Mouse (Mus musculus) embryonic stem cell, embryonic (primary cell): Measurements from ENCODE around the gene Snupn.

ENCODE experiments used
- CTCF ChIA-PET, 4 experiments: fragments of 300-600 bp in 2 of 4; fragments of 350-600 bp in 2 of 4; sonication (Branson Sonifier 250); formaldehyde crosslinking; loops; one replicate each; lab custom pipeline; 2022; ENCODE audit warnings: inconsistent platforms in 2 of 4; lab: Charles Lee
- POLR2A ChIA-PET, 4 experiments: fragments of 300-600 bp in 2 of 4; fragments of 350-600 bp in 2 of 4; sonication (Branson Sonifier 250); formaldehyde crosslinking; loops; one replicate each; lab custom pipeline; 2022; ENCODE audit warnings: antibody characterized with exemption in 4 of 4, inconsistent platforms in 1 of 4; lab: Charles Lee

Snupn gene

GRCm38 (mm10) chr9:57012895-57013294 is 62.2 kb downstream of the Snupn start:
- POLR2A ChIA-PET: interaction anchor here in 3 of 4 experiments (0.7 to 1.4 kb wide), 9 partner anchors 12 to 117 kb away, joined by 3 to 8 read pairs (median 4); partner anchors contain the start of genes Ptpn9 (in 2 of the 3), Imp3 (in 1 of the 3), Man2c1 (in 1 of the 3) and Snupn (in 1 of the 3)
- CTCF ChIA-PET: interaction anchor here in 3 of 4 experiments (0.6 to 1.3 kb wide), 8 partner anchors 10 to 847 kb away, joined by 3 to 5 read pairs (median 3); partner anchors contain the start of genes Man2c1 (in 1 of the 3) and Ptpn9 (in 1 of the 3)

GRCm38 (mm10) chr9:57013756-57014155 is 63.1 kb downstream of the Snupn start:
- CTCF ChIA-PET: interaction anchor here in 1 of 4 experiments (1.2 kb wide), 1 partner anchor 11 kb away, joined by 3 read pairs; no protein-coding TSS in a partner anchor
- POLR2A ChIA-PET: interaction anchor here in 2 of 4 experiments (0.6 to 1.2 kb wide), 2 partner anchors 19 to 1571 kb away, joined by 4 to 7 read pairs; partner anchors contain the start of gene Ptpn9 (in 1 of the 2)

- POLR2A ChIA-PET: interaction anchor here in 1 of 4 experiments (1.4 kb wide), 1 partner anchor 59 kb away, joined by 3 read pairs; no protein-coding TSS in a partner anchor
These were observed 64.1 kb downstream of the Snupn start for GRCm38 (mm10) chr9:57014766-57015165.

GRCm38 (mm10) chr9:57017631-57018030 is 67.0 kb downstream of the Snupn start:
- CTCF ChIA-PET: interaction anchor here in 1 of 4 experiments (0.7 kb wide), 1 partner anchor 61 kb away, joined by 3 read pairs; no protein-coding TSS in a partner anchor
- POLR2A ChIA-PET: interaction anchor here in 1 of 4 experiments (1.0 kb wide), 1 partner anchor 90 kb away, joined by 3 read pairs; the partner anchor contains the start of gene Snx33

More at GRCm38 (mm10) chr9:57014766-57015165, 64.1 kb downstream of the Snupn start:
- CTCF ChIA-PET: interaction anchor here in 1 of 4 experiments (0.5 kb wide), 1 partner anchor 245 kb away, joined by 3 read pairs; no protein-coding TSS in a partner anchor

GRCm38 (mm10) chr9:57031756-57032155 is 81.1 kb downstream of the Snupn start:
- CTCF ChIA-PET: interaction anchor here in 2 of 4 experiments (0.8 to 1.0 kb wide), 3 partner anchors 19 to 140 kb away, joined by 3 read pairs; no protein-coding TSS in a partner anchor
- POLR2A ChIA-PET: interaction anchor here in 3 of 4 experiments (0.9 to 2.8 kb wide), 4 partner anchors 37 to 99 kb away, joined by 3 to 10 read pairs (median 3); partner anchors contain the start of genes Ptpn9 (in 2 of the 3), Man2c1 (in 1 of the 3) and Sin3a (in 1 of the 3)
